Mouse (Mus musculus) midbrain, embryonic 10.5 days (tissue): ENCODE measurements at regions not wholly inside any gene's neighbourhood (a gene's known extent, or its start where the extent isn't known, plus 50 kb on each side); places are given as distances from the start of the nearest gene placed in this dataset.

Source experiments
- DNase-seq: peaks from one replicate; pipeline ENCODE4 v3.0.0-alpha.2; 2017; ENCODE audit warnings: low spot score
- H3K27ac ChIP-seq: fragments of 300-500 bp; sonication (generic); replicated peaks from 2 replicates; pipeline ENCODE4 v1.5.1; 2016; ENCODE audit warnings: mild to moderate bottlenecking
- H3K27me3 ChIP-seq: fragments of 300-500 bp; sonication (generic); 2 replicates; pipeline ENCODE4 v1.6.1; 2016; ENCODE audit warnings: low read depth, mild to moderate bottlenecking; ENCODE audit not compliant: poor library complexity, severe bottlenecking
- H3K36me3 ChIP-seq: fragments of 300-500 bp; sonication (generic); 2 replicates; pipeline ENCODE4 v1.6.1; 2016; ENCODE audit warnings: mild to moderate bottlenecking, moderate library complexity
- H3K4me1 ChIP-seq: fragments of 300-500 bp; sonication (generic); 2 replicates; pipeline ENCODE4 v1.6.1; 2016
- H3K4me3 ChIP-seq: fragments of 300-500 bp; sonication (generic); 2 replicates; pipeline ENCODE4 v1.5.1; 2016; ENCODE audit warnings: mild to moderate bottlenecking, moderate library complexity
- H3K9me3 ChIP-seq: fragments of 300-500 bp; sonication (generic); replicated peaks from 2 replicates; pipeline ENCODE4 v1.6.1; 2016; ENCODE audit warnings: mild to moderate bottlenecking
- WGBS: fragments of 180-500 bp; shearing (Covaris S2); methylation state at CpG from one replicate; pipeline ENCODE4 v1.1.7; 2016; 5-methylcytosine and 5-hydroxymethylcytosine counted together

DNA sequence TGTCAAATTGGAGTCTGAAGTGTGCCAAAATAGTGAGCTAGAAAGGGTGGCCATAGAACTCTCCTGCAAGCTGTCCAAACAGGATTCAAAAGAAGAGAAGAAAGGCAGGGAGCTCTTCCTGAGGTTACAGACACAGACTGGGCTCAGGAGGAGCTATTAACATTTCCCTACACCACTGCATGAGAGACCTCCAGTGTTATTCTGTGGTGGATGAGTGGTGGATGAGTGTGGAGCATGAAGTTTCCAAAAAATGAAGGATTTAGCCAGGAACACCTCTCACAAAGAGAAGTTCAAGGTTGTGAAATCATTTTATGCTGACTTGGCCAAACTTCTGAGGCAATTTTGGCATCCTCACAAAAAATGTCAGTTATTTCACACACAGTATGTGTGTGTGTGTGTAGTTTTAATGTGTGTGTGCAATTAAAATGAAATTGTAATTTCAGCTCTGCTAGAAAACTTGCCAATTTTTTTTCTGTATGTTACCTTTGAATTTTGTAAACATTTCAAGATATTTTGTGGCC, 388.5 kb upstream of the Gm765 start:
- DNase-seq: no peak
- Histone ChIP-seq H3K36me3 (no peaks in the 10 kb centered on the region), H3K4me3 (no peak overlapping the region), H3K4me1 (no peaks in the 10 kb centered on the region), H3K27me3 (no peaks in the 10 kb centered on the region), H3K27ac (no peak overlapping the region), H3K9me3 (no peaks in the 10 kb centered on the region)

DNA sequence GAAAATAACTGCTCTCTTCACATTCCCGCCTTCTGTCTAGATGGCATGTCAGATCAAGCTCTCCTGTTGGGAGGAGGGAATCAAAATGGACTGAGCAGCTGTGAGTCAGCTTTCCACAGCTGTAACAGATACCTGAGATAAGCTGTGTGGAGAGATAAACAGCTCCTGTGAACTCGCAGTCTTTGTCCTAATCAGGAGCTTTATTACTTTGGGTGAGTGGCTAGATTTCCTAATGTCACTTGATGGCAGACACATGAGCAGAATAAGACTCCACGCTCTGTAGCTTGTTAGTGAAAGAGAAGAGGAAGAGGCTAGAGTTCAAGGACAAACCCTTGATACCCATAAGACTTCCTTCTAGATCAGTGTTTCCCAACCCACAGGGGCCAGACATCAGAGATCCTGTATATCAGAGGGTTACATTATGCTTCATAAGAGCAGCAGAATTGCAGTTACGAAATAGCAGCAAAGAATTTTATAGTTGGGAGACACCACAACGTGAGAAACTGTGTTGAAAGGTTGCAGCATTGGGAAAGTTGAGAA, 384.1 kb upstream of the Gm765 start:
- WGBS: 90% methylated on average over 5 of the region's 5 CpGs

DNA sequence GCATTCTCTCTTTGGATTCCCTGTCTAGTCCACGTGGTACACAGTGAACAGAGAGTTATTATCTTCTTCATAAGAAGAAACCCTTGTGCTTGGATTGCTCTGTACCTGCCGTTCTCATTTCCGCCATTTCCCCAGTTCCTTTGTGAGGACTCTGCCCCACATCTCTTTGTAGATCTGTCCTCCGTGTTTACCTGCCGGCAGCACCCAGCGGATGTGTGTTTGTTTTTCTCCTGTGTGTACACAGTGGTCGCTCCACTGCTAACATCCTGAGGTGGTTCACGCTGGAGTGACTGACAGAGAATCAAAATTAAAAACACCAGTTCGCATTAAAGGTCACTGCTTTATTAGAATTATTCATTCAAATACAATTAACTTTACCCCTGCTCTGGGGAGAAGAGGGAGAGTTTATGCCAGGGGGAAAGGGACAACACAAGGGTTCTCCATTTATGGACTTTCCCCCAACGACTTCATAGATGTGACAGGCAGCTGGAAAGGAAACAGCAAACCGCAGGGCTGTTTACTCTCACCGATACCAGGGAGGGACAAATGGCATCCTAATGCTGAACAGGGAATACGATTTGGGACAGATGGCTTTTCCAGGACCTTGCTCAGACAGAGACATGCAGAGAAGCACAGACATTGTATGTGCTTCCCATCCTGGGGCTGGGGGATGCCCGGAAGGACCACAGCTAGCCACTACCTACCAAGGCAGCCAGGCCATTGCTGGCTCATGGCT, 362.5 kb upstream of the Gm765 start:
- H3K27ac ChIP-seq: no peak overlapping the region

More for the DNA sequence above, 384.1 kb upstream of the Gm765 start:
- Histone ChIP-seq H3K4me3 (no peak overlapping the region), H3K27me3 (no peaks in the 10 kb centered on the region), H3K9me3 (no peaks in the 10 kb centered on the region), H3K36me3 (no peaks in the 10 kb centered on the region), H3K27ac (no peak overlapping the region), H3K4me1 (no peaks in the 10 kb centered on the region)
- DNase-seq: no peak

DNA sequence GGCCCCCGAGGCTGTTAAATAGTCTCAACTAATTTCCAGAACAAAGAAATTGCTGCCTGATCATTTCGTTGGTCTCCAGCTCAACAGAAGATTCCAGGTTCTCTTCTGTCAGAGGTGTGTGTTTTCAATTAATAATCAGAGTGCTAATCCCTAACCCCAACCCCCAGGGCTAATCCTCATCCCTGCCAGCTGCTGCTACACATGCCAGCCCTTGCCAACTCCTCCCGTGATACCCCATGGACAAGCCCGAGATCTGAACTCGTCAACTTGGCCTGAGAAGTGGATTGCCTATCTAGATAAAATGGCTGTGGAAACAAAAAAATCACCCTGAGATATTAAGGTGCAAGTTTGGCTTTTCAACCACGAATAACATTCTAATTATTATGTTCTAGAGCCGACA, 355.0 kb upstream of the Gm765 start:
- 77% methylated on average over 7 of the region's 7 CpGs for WGBS
- H3K4me3 ChIP-seq: no peak overlapping the region

More for the DNA sequence above, 362.5 kb upstream of the Gm765 start:
- 73% methylated on average over 14 of the region's 14 CpGs for WGBS
- H3K9me3 ChIP-seq: no peaks in the 10 kb centered on the region
- no peaks in the 10 kb centered on the region for H3K27me3 ChIP-seq
- no peaks in the 10 kb centered on the region for H3K36me3 ChIP-seq
- no peak overlapping the region for H3K4me3 ChIP-seq
- DNase-seq: no peak
- 0 out of 2 replicates have a peak, but pooled peaks cover 2% of the 10 kb centered on the region for H3K4me1 ChIP-seq

DNA sequence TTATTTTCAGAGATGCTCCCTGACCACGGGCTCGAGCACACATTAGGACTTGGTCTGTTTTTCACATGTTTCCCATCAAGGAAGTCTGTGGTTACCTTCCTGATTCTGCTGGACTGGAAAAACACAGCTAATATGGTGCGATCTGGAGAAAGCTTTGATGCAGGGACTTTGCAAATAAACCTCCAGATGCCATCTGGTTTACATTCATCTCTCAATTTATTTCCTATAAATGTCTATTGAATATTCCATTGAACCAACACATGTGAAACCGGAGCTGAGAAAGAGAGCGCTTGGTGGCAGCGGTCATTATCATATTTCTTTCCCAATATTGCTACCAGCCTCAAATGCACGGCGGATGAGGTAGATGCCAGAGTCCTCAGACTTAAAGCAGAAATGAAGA, 350.9 kb upstream of the Gm765 start:
- DNase-seq: no peak
- no peaks in the 10 kb centered on the region for H3K27me3 ChIP-seq
- no peak overlapping the region for H3K4me3 ChIP-seq
- 80% methylated on average over 8 of the region's 8 CpGs for WGBS
- peaks cover 3% of the 10 kb centered on the region; the same call in 1 of the 2 replicates for H3K4me1 ChIP-seq
- no peaks in the 10 kb centered on the region for H3K9me3 ChIP-seq
- no peaks in the 10 kb centered on the region for H3K36me3 ChIP-seq
- no peak overlapping the region for H3K27ac ChIP-seq

More for the DNA sequence above, 355.0 kb upstream of the Gm765 start:
- H3K27ac ChIP-seq: no peak overlapping the region
- H3K9me3 ChIP-seq: no peaks in the 10 kb centered on the region
- no peaks in the 10 kb centered on the region for H3K4me1 ChIP-seq
- H3K27me3 ChIP-seq: no peaks in the 10 kb centered on the region
- H3K36me3 ChIP-seq: no peaks in the 10 kb centered on the region
- DNase-seq: no peak

DNA sequence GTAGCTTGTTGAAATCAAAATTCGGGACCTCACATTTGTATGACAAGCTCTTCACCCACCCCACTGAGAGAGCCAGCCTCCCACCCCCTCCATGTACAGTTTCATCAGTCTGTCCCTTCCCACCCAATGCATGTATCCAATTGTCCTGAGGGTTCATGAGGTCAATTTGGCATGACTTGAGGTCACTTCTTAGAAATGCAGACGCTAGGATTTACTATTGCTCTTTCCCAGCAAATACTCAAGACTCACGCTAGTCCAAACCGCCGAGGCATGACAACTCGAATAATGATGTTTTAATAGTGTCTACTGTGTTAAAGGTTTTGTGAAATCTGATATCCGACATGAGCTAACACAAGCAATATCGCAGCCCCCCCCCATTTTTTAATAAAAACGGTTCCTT, 347.6 kb upstream of the Gm765 start:
- peaks cover 3% of the 10 kb centered on the region; the same call in 1 of the 2 replicates for H3K4me1 ChIP-seq
- no peaks in the 10 kb centered on the region for H3K9me3 ChIP-seq
- H3K27ac ChIP-seq: no peak overlapping the region
- DNase-seq: no peak
- no peaks in the 10 kb centered on the region for H3K27me3 ChIP-seq
- WGBS: 65% methylated on average over 9 of the region's 9 CpGs
- no peaks in the 10 kb centered on the region for H3K36me3 ChIP-seq
- H3K4me3 ChIP-seq: no peak overlapping the region

DNA sequence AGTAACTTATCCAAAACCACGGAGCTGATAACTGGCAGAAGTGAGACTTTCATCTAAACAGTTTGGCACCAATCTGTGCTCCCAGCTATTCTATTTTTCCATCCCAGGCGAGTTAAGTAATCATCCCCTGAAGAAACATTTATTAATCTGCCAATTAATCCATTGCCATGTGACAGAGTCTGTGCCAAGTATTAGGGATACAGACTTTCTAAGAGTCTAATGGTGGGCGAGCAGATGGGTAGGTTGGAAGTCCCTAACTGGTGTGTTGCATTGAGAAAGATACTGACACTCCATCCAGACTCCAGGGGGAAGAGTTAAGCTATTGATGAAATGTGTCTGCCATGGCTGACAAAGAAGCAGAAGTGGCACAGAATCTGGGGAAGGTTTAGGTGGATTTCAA, 346.8 kb upstream of the Gm765 start:
- DNase-seq: no peak
- no peak overlapping the region for H3K27ac ChIP-seq
- no peaks in the 10 kb centered on the region for H3K9me3 ChIP-seq
- 93% methylated on average over 3 of the region's 3 CpGs for WGBS
- H3K4me3 ChIP-seq: no peak overlapping the region
- H3K36me3 ChIP-seq: no peaks in the 10 kb centered on the region
- H3K27me3 ChIP-seq: no peaks in the 10 kb centered on the region
- H3K4me1 ChIP-seq: peaks cover 3% of the 10 kb centered on the region; the same call in 1 of the 2 replicates

DNA sequence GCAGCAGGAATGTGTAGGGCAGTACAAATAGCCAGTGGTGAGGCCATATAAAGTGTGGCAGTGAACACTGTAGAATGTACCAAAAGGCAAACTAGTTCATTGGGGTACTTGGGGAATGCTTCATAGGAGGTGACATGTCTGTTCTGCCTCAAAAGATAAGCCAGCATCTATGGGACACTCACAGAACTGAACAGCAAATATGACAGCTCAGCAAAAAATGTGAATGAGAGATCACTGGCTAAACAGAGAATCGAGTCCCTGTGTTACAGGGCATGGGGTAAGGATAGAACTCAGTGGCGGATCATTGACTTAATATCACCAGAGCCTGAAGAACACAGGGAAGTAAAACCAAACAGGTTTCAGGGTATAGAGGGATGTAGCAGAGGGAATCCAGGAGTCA, 346.1 kb upstream of the Gm765 start:
- Histone ChIP-seq H3K4me3 (no peak overlapping the region), H3K4me1 (peaks cover 3% of the 10 kb centered on the region; the same call in 1 of the 2 replicates), H3K36me3 (no peaks in the 10 kb centered on the region), H3K27me3 (no peaks in the 10 kb centered on the region), H3K27ac (no peak overlapping the region), H3K9me3 (no peaks in the 10 kb centered on the region)
- 93% methylated on average over 2 of the region's 2 CpGs for WGBS
- DNase-seq: no peak

DNA sequence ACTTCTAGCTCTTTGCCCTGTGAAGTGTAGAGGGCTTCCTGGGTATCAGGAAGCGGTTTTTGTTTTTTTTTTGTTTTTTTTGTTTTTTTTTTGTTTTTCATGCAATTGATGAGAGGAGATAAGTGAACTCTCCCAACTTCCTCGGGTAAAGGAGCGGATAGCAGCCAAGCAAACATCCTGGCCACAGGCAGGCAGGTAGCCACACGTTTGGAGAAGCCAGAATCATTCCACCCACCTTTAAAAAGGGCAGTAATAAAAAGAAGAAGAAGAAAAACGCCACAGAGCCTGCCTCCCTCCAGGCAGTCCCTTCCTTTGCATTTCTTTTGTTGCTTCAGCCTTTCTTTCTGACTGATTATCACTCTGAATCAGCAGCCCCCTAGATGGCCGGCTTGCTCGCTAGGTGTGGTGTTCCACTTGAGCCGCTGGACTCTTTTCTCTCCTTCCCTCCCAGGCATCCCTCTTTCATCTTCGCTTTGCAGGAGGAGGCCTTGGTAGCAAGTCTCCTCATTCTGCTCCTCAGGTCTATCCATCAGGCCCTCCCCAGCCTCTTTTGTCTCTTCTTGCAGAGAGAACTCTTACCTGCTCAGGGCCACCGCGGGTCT, 323.9 kb upstream of the Gm765 start:
- Histone ChIP-seq H3K27ac (peak overlapping the region; percentile 28; the same call in 1 of the 2 replicates), H3K4me3 (peak overlapping the region; percentile 34), H3K27me3 (peaks cover 12% of the 10 kb centered on the region), H3K4me1 (peaks cover 10% of the 10 kb centered on the region), H3K9me3 (no peaks in the 10 kb centered on the region), H3K36me3 (no peaks in the 10 kb centered on the region)
- 10% methylated on average over 11 of the region's 11 CpGs for WGBS
- peak; percentile 16 for DNase-seq

DNA sequence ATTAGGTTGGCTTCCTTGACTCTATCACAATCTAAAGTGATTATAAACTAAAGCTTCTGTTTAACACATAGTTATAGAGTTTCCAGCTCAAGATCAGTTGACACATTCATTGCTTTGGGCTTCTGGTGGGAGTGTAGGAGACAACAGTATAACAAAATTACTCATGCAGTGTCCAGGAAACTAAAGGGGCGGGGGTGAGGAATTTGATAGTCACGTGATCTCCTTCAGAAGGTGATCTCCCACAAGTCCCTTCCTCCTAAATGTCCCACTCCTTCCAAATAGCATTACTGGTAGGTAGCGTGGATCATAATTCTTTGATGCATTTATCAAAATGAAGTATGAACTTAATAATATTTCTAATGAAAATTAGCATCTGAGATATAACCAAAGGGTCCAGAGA, 309.3 kb upstream of the Gm765 start:
- H3K27me3 ChIP-seq: no peaks in the 10 kb centered on the region
- no peaks in the 10 kb centered on the region for H3K9me3 ChIP-seq
- no peak overlapping the region for H3K27ac ChIP-seq
- no peaks in the 10 kb centered on the region for H3K4me1 ChIP-seq
- no peaks in the 10 kb centered on the region for H3K36me3 ChIP-seq
- WGBS: 88% methylated on average over 3 of the region's 3 CpGs
- no peak for DNase-seq
- no peak overlapping the region for H3K4me3 ChIP-seq

DNA sequence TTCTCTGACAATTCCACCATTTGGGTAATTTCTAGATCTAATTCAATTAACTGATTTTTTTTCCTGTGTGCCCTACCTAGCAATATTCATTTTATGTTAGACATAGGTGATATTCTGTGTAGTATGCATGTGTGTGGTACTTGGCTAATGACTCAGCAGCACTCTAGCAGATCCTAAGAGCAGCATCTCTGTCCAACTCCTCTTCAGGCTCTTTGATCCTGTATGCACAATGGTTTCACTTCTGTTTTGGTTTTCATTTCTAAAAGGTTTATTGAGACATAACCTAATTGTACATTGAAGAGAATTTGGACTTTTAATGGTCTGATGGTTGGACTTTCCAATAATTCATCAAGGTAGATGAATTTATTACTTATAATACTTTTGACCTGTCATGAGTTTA, 308.8 kb upstream of the Gm765 start:
- Histone ChIP-seq H3K27ac (no peak overlapping the region), H3K27me3 (no peaks in the 10 kb centered on the region), H3K36me3 (no peaks in the 10 kb centered on the region), H3K9me3 (no peaks in the 10 kb centered on the region), H3K4me3 (no peak overlapping the region), H3K4me1 (no peaks in the 10 kb centered on the region)
- DNase-seq: no peak

DNA sequence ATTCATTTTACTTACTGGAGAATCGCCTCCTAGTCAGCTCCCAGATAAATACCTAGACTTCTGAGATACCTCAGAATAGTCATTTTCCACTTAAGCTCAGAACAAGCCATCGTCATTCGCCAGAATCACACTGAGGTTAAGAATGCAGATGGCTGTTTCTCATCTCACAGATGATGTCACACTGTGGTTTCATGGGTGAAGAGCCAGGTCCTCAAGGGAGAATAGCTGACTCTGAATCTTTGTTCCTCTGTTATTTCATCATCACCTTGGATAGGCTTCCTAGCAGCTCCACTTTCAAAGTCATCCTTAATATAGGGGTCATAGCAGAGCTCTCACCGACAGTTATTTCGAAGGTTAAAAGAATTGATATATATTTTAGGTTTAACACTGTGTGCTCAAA, 297.8 kb upstream of the Gm765 start:
- WGBS: 93% methylated on average over 5 of the region's 5 CpGs
- H3K4me1 ChIP-seq: no peaks in the 10 kb centered on the region
- H3K9me3 ChIP-seq: no peaks in the 10 kb centered on the region
- no peak overlapping the region for H3K4me3 ChIP-seq
- H3K27ac ChIP-seq: no peak overlapping the region
- no peak for DNase-seq
- no peaks in the 10 kb centered on the region for H3K36me3 ChIP-seq
- no peaks in the 10 kb centered on the region for H3K27me3 ChIP-seq

DNA sequence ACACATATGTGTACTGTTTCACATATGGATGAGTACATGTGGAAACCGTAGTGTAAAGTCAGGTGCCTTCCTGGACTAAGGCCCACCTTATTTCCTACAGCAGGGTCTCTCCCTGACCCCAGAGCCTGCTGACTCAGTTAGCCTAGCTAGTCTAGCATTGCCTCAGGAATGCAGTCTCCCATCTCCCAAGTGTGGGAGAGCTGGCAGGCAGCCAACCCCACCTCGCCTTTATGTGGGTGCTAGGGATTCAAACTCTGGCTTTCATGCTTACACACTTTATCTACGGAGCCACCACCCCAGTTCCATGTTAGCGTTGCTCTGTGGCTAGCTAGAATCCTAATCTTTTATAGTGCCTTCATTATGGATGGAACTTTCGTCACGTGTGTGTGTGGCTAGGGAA, 293.3 kb upstream of the Gm765 start:
- H3K4me1 ChIP-seq: 0 out of 2 replicates have a peak, but pooled peaks cover 4% of the 10 kb centered on the region
- H3K27me3 ChIP-seq: no peaks in the 10 kb centered on the region
- no peak overlapping the region for H3K4me3 ChIP-seq
- no peaks in the 10 kb centered on the region for H3K36me3 ChIP-seq
- DNase-seq: no peak
- 92% methylated on average over 6 of the region's 6 CpGs for WGBS
- no peak overlapping the region for H3K27ac ChIP-seq
- H3K9me3 ChIP-seq: no peaks in the 10 kb centered on the region
